8 mouse cellular contexts compared by ENCODE assay signal in the genomic region with DNA sequence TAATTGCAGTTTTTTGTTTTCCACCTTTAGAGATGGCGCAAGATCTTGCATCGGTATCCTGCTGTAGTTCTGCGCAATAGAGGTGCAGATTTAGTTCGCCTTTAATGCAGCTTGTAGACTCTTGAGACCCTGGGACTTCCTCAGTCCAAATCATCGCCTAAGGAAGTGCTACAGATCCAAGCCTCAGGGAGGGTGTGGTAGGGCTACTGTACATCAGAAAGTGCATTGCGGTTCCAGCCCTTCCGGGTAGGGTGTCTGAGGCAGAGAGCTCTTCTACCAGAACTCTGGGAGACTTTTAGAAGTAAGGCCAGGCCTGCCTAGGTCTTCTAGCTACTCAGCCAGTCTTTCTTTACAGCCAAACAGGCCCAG. TPM values are rescaled to one million over a fixed set of nuclear protein-coding genes. Genes with fewer than 3 reads are reported as not detected.
DNase-seq lines count a peak whose midpoint lies in the region; ATAC-seq and TF ChIP-seq lines count a peak whose summit lies in the region.

No protein-coding gene starts in this region.

- WGBS in liver, embryonic 13.5 days (ENCODE audit: insufficient replicate concordance) = 2% methylated on average over 7 of the region's 7 CpGs

- H3K36me3 ChIP-seq in liver, embryonic 13.5 days = no peaks in the 10 kb centered on the region

- DNase-seq in gastrocnemius, adult 2 months = no peak
- DNase-seq in gastrocnemius, postnatal 4 days (ENCODE audit: low spot score in 2 of 2) = no peak
- peak; percentile 42 for DNase-seq in urinary bladder, postnatal 14 days (ENCODE audit: low spot score)
- DNase-seq in urinary bladder, postnatal 25 days (ENCODE audit: low spot score) = no peak
- DNase-seq in liver, embryonic 13.5 days = no peak
- no peak for DNase-seq in right cerebral cortex, postnatal 4 days
- DNase-seq in urinary bladder, adult 18-20 months (ENCODE audit: low spot score in 2 of 2) = no peak
- DNase-seq in lung, postnatal 14 days = no peak

- H3K4me2 ChIP-seq in liver, embryonic 13.5 days = peak overlapping the region; percentile 52

- H3K9me3 ChIP-seq in liver, embryonic 13.5 days (replicated peaks) = no peaks in the 10 kb centered on the region

- no peaks in the 10 kb centered on the region; the same call in none of the 2 replicates for H3K4me1 ChIP-seq in liver, embryonic 13.5 days (replicated peaks)

- peak overlapping the region; percentile 61 for H3K27ac ChIP-seq in gastrocnemius, adult 2 months
- H3K27ac ChIP-seq in liver, embryonic 13.5 days = no peak overlapping the region

- TF ChIP-seq CTCF in gastrocnemius, adult 2 months (IDR thresholded peaks at IDR 0.05) = no peak

- H3K4me3 ChIP-seq in gastrocnemius, adult 2 months = peak overlapping the region; percentile 69
- H3K4me3 ChIP-seq in liver, embryonic 13.5 days (replicated peaks) = peak overlapping the region; percentile 33

- intact Hi-C loops in gastrocnemius, adult 2 months (cut with DNase I) = loop anchor here (10.0 kb wide), 1 partner anchor 250 kb away; no protein-coding TSS in a partner anchor

- peak; percentile 50; the same call in 1 of the 2 replicates for ATAC-seq in liver, embryonic 13.5 days (ENCODE audit: low read depth)

- no peak overlapping the region for H3K9ac ChIP-seq in liver, embryonic 13.5 days

- H3K27me3 ChIP-seq in liver, embryonic 13.5 days = peaks cover 44% of the 10 kb centered on the region

RNA-seq across cellular contexts. Expression of a gene that starts 15.2 kb away (rescaled TPM):
- 1 to 10 TPM; 2.7 to 4.2 TPM for total RNA-seq in gastrocnemius, adult 2 months (2021)
- 10 to 100 TPM; 16.9 to 18.7 TPM for total RNA-seq in gastrocnemius, postnatal 4 days (2021)
- 0.74 and 0.82 TPM in 2 replicates for polyA plus RNA-seq in liver, embryonic 13.5 days (2015; fragmentation: Nextera tagmentation; extraction: Ambion mirVana)
